Mouse (Mus musculus) olfactory bulb, adult 2 months (tissue): Measurements from ENCODE around the gene Eps8l2.

Experiments
- CTCF ChIP-seq: fragments of 200-500 bp; IDR thresholded peaks from 2 replicates; pipeline ENCODE4 v1.5.1; 2012; ENCODE audit warnings: low read depth, mild to moderate bottlenecking, low read length, moderate library complexity; ENCODE audit not compliant: insufficient read depth
- POLR2A ChIP-seq: fragments of 200-500 bp; IDR thresholded peaks from 2 replicates; pipeline ENCODE4 v1.6.1; 2012; ENCODE audit warnings: mild to moderate bottlenecking, low read depth, low read length, moderate library complexity; ENCODE audit not compliant: insufficient read depth

DNA sequence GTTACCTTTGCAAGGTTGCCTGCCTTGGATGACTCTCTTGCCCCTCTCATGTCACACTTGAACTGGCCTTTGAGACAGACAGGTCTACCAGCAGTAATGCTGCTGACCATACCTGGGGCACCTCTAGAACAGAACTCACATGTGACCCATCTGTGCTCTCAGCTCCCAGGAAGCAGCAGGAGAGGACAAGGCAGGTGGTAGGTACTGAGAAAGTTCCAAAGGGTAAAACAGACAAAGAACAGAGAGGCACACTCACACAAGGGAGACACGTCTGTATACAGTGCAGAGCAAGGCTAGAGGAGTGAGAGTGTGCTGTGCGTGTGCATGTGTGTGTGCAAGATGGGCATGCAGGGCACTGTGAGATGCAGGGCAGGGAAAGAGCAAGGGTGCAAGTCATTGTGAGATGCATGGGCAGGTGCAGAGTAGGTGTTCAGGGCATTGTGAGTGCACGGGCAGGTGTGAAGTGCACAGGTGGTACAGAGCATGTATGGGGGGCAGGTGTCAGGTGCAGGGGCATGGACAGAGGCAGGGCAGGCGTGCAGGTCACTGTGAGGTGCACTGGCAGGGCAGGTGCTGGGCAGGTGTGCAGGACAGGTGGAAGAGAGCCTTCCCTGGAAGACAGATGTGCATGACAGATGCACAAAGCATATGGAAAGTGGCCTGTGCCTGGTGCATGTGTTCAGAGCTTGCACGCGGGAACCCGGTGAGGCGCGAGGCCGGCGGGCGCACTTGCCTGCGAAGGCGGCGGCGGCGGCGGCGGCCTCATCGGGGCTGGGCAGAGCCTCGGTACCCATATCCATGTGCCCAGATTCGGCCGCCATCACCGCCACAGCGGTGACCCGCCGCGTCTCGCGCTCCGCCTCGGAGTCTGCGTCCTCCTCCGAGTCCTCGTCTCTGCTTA is 11.9 kb upstream of the Eps8l2 start:
- TF ChIP-seq CTCF (no peak), POLR2A (no peak)
